Mouse (Mus musculus) heart, postnatal 36 days (tissue): ENCODE measurements at regions not wholly inside any gene's neighbourhood (a gene's known extent, or its start where the extent isn't known, plus 50 kb on each side); places are given as distances from the start of the nearest gene placed in this dataset.

Source experiments
- DNase-seq, 2 experiments: peaks; one replicate each; pipeline ENCODE4 v3.0.0; 2021 to 2022
- intact Hi-C: fragments of 180-260 bp; cut with DNase I; formaldehyde crosslinking; loops from one replicate; pipeline ENCODE4 v1.15.1; 2025

DNA sequence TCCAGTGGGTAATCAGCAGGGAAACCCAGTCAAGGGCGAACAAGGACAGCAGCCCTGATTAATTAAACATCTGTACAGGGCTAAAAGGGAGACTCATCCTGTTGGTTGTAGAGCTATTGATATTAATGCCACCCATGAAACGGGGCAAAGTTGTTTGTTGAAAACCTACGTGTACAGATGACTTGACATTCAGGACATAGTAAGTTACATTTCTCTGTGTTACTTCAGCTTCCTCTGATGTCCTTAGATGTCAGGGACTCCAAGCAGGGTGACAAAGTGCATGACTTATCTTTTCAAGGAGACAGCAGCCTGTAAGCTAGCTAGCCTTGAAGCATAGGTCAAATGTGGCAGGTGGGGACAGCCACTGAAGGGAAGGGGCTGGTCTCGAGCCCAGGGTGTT is 390.5 kb downstream of the Ccdc171 start:
- intact Hi-C loops = loop anchor here (10.0 kb wide), 1 partner anchor 121 kb away; no protein-coding TSS in a partner anchor
- no peak for DNase-seq

DNA sequence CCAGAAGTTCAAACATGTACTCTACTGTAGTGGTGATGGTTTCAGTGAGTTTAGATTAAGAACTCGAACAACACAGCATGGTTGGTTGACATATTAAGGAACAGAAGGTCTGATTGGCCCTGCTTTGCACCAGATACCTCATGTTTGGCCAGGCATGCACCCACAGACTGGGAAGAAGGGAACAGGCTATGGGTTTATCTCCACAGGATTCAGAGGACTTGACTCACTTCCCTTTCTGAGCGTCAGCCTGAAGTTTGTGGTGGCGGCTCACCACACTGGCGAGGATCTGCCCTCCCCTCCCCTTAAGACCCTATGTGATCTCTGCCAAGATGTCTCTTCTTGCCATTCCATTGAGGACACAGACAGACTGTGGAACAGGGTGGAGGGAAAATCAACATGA is 391.7 kb downstream of the Ccdc171 start:
- no peak for DNase-seq
- intact Hi-C loops = loop anchor here (10.0 kb wide), 1 partner anchor 122 kb away; no protein-coding TSS in a partner anchor

DNA sequence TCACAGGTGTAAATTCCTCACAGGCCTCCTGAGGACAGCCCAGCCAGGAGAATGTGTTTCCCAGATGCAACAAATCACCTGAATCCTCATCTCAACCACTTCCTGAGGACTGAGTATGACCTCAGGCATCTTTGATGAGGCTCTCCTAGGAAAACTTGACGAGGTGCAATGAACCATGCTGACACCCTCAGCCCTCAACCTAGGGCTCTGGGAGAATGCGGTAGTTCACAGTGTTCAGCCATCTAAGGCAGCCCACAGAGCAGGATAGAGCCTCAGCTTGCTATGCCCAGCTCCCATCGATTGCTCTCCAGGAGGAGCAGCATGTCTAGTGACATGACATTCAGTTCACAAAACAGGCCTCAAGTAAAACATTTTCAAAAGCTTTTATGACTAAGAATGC is 392.7 kb downstream of the Ccdc171 start:
- no peak for DNase-seq
- intact Hi-C loops = loop anchor here (10.0 kb wide), 1 partner anchor 123 kb away; no protein-coding TSS in a partner anchor

DNA sequence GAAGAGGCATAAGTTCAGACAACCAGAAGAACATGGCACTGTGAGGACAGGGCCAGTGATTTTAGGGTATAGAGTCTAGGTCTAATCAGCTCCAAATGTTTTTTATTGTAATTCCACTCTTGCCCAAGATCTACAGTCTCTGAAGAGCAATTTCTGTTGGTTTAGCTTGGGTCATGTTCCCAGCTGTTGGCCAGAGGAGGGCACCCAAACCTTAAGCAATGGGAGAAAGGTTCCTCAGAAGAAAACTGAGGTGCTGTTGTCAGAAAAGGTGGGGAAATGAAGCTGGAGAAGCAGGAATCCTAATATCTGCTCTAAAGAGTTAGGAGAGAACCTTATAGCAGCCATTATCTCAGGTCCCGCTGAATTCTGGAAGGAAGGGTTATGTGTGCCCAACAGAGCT is 393.7 kb downstream of the Ccdc171 start:
- intact Hi-C loops = loop anchor here (10.0 kb wide), 1 partner anchor 124 kb away; no protein-coding TSS in a partner anchor
- no peak for DNase-seq

DNA sequence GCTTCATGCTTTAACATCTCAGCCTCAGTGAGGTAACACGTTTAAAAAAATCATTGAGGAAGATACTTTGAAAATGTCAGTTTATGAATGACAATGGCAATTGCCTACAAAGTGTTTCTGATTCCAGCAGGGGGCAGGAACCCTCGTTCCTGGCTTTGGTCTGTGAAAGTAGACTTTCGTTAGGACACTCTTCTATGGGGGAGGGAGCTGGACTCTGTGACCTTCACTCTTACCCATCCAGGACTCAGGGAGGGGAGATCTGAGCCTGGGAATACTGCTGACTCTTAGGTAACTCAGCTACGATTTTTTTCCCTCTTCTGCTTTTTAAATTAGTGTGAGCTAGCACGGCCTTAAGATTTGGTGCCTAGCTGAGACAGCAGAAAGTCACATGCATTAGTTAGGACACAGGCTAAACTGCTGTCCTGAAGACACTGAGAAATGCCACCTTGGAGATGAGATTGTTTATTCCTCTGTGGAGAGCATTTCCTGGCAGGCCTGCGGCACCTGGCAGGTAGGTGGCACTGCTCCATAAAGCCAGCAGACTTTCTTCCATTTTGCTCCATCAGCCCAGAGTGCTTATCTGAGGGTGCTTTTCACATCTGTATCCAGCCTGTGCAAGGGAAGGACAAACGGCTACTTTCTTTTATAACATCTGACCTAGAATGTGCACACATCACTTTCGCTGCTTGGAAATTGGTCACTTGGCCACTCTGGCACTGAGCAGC is 399.9 kb downstream of the Ccdc171 start:
- intact Hi-C loops = no loop called here
- no peak for DNase-seq

DNA sequence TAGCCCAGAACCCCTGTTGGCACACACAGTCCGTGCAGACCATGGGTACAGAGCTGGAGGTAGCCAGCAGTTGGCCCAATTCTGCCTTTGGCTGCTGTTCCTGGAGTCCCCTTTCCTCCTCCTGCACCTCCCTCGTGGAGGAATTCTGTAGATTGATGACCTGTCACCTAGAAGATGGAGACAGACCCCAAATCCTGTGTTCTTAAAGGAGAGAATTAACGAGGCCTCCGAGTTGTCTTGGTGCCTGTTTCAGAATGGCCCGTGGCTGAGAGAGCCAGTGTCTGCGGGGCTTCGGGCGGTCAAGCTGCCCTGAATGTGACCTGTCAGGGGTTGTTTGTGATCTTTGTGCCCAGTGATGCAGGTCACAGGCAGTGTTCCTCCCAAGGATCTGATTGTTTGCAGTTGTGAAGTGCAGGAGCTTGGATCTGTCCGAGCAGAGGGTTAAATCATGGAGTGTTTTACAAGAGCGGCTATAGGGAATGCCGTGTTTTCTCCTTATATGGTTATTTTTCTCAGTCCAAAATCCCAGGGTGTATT is 400.9 kb downstream of the Ccdc171 start:
- intact Hi-C loops = no loop called here
- no peak for DNase-seq

DNA sequence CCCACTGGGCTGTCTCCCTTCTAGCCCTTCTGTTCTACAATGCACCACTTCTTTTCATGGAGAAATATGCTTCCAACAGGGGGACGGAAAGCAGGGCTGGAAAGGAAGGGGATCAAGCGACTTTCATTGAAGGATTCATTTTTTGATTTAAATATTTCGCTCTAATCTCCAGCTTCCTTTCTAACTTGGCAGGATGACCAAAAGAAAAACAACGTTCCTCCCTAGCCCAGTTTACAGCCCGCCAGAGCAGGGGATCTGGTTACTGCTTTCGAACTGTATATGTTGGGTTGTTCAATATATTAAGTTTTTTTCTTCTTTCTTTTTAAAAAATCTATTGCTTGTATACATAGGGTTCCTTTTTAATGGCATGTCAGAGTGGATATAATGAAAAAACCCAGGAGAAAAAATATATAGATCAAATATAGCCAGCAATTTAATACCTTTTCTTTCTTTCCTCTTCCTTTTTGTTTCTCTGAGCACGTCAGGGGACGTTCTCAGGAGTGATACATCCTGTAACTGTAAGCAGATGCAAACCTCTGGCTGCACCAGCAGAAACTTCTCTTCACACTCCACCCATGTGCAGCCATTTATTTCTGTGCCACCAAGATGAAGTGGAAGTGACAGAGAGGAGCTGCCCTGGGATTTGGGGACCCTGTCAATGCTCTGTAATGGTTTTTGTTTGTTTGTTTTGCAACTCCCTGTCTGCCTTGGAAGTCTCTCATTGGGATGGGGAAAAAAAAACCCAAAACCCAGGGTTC is 406.7 kb downstream of the Ccdc171 start:
- intact Hi-C loops = no loop called here

DNA sequence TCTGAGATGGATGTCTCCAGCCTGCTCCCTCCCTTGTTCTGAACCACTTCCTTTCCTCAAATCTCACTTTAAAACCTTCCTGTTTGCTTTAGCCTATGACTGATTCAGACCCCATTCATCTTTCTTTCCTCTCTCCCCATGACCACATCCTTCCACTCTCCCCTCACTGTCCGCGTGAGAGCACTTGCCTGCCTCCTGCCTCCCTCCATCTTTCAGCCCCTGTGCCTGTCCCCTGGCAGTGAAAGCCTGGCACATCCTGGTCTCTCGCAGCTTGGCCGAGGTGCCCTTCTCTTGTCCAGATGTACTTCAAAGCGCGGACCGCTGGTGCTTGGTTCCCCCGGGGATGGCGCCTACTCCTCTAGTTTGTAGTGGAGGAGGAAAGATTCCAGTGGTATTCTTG is 416.3 kb downstream of the Ccdc171 start:
- intact Hi-C loops = no loop called here
- no peak for DNase-seq

More for the DNA sequence above, 406.7 kb downstream of the Ccdc171 start:
- no peak for DNase-seq

DNA sequence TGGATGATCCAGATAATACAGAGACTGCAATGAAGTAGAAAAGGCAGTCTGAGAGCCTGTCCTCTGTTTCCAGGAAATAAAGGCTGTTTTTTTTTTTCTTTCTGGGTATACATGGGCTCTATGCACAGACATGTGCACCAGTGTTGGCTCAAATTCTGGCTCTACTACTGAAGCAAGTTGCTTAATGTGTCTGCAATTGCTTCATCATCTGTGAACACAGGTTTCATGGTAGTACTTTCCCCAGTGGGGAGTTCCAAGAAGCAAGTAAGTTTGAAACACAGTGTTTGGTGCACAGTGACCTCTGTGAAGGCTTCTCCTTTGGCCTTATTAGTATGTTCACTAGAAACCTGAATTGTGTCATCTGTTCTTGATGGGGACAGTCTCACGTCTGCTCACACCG is 424.3 kb downstream of the Ccdc171 start:
- intact Hi-C loops = no loop called here
- no peak for DNase-seq

DNA sequence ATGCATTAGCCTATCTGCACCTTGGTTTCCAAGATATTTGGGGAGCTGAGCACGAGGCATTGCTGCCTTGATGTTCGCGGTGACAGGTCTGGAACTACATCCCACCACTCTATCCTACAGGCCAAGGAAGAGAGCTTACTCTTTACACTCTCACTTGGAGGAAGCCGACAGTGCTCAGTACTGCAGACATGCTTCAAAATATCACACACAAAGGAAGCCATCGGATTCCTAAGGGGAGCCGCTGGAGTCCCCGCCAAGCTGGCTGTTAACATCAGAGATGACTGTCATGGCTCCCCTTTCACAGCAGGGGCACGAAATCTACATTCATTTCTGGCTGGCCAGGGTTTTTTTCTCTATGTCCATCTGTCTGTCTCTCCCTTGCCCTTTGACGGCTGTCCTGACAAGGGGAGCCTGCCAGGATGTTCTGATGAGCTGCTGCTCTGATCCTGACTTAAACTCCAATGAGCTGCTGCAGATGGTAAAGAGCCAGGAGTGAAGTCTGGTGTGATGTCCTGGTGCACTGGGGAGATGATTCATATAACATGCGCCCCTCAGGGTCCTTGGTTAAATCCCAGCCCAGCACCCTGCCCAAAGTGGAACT is 425.6 kb downstream of the Ccdc171 start:
- DNase-seq = no peak
- intact Hi-C loops = no loop called here

DNA sequence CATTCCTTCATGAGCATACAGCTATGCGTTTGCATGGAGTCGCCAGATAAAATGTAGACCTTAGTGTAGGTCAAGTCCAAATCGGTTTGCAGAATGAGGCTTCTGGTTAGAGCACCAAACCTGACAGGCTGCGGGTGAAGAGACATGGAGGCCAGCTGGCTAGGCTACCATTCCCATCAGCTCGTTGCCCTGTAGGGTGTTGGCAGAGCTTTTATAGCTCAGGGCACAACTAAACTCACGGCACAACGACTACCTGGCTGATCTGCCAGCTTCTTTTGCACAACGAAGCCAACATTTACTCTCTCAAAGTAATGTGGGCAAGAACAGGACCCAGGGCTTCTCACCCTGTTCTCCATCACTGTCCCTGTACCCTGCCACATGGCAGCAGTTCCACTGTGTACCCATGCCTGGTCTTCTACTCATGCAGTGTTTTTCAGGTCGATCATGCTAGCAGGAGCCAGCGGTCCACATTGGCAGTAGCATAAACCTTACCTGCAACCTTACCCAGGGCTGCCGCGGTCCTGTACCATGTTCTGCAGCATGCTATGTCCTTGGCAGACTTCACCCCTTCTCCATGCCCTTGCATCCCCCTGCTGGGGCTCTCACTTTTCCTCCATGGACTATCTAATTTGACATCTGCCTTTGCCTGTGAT is 431.0 kb downstream of the Ccdc171 start:
- DNase-seq = no peak
- intact Hi-C loops = no loop called here

DNA sequence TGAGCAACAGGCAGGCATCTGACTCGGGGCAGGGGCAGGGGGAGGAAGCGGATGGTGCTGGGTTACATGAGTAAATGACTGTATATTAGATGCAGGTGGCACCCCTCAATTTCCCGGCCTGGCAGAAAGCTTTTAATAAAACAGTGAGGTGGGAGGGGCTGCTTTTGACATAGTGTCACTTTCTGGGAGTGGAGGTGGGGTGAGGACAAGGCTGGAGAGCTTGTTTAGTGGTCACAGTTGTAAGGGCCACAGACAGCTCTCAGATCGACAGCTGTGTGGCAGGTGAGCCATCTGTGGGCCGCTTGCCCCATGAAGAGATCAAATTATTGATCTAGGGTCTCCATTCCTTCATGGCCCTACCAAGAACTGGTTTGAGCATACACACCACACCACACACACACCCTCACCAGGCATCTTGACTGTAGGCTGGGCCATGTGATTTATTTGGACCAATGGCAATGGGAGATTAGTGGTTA is 431.9 kb downstream of the Ccdc171 start:
- intact Hi-C loops = no loop called here
- no peak for DNase-seq

DNA sequence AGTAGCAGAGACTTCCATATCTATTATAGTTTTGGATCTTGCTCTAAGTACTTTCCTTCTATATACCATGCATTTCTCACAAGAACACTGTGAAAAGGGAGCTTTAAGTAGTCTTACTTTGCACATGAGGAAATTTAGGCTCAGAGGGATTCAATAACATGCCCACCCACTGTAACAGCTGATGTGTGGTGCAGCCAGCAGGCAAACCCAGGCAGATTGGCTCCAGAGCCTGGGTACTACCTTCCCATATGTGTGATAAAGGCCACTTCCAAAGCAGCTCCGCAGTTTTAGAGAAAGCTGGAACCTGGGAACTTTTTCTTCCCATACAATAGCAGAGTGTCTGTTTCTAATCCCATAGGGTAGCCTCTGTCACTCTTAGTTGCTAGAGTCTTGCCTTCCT is 441.6 kb downstream of the Ccdc171 start:
- DNase-seq = no peak
- intact Hi-C loops = no loop called here

DNA sequence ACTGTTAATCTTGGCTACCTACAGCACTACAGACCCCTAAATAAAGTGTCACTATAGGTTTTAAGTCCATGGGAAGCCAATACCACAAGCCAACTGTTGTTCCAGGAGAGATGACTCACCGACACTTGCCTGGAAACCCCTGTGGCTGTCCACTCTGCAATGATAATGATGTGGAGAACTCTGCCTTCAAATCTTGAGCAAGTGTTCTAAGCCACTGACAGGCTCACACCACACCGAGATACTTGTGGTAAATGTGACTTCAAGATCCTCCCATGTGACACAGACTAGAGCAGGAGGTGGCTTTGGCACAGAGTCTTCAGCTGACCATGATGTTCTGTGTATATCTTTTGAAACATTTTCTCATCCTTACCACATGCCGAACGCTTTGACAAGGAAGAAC is 447.8 kb downstream of the Ccdc171 start:
- intact Hi-C loops = no loop called here
- DNase-seq = no peak

DNA sequence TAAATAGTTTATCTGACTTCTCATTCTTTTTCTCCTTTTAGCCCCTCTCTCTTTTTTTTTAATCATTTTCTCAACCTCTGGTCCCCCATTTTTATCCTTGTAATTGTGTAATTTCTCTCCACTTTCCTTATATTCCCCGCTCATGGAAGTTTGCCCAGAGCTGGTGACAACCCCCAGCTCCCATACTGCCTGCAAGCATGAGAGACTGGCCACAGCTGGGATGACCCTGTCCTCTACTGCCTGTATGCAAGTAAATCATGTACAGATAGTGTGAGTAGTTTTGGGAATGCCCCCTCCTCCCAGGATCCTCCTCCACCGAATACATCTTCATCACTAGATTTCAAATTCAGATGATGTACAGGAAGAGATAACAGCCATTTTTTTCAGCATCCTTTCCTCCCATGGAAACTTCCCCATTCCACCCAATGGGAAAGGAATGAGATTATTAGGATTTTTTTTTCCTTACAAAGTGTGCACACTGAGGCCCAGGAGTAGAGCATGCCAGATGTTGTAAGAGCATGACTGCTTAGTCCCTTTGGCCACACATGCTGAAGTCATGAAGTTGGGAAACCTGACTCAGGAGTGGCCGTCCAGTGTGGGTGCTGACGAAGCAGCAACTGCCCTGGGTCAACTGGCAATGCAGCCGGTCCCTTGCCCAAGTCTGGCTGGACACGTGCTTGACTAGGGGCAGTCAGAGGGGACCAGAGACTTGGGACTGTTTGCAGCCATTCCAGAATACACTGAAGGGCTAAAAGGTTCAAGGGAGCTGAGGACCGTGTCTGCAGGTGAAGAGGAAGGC is 449.1 kb downstream of the Ccdc171 start:
- intact Hi-C loops = no loop called here
- no peak for DNase-seq

DNA sequence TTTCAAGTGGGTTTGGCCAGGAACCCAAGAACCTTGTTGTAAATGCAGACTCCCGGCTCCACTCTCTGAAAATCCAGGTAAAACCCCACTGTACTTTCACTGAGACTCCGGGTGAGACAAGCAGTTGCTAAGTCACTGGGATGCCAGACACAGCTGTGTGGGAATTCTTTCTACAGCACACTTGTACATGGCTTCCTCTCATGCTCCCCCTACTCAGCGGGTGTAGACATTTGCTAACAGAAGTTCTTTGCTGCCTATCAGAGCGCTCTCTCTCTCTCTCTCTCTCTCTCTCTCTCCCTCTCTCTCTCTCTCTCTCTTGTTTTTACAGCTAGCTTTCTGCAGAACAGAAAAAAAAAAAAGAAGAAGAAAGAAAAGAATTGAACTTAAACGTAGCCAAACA is 450.2 kb downstream of the Ccdc171 start:
- intact Hi-C loops = no loop called here

DNA sequence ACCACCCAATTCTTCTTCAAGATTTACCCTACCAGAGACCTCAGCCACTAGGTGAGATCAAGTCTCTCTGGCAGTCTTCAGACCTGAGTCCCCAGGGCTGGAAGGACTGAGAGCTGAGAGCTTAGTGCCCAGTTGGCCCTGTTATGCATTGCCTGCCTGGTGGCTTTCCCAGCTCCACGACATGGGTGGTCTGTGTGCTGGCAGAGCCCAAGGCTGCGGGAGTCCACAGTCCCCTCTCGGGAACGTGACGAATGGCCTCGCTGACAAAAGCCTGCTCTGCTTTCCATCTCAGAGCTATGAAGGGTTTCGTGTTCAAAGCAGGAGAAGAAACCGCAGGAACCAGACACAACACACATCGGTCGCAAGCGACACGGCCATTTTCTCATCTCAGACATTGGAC is 450.7 kb downstream of the Ccdc171 start:
- intact Hi-C loops = no loop called here
- DNase-seq = no peak

More for the DNA sequence above, 450.2 kb downstream of the Ccdc171 start:
- no peak for DNase-seq

DNA sequence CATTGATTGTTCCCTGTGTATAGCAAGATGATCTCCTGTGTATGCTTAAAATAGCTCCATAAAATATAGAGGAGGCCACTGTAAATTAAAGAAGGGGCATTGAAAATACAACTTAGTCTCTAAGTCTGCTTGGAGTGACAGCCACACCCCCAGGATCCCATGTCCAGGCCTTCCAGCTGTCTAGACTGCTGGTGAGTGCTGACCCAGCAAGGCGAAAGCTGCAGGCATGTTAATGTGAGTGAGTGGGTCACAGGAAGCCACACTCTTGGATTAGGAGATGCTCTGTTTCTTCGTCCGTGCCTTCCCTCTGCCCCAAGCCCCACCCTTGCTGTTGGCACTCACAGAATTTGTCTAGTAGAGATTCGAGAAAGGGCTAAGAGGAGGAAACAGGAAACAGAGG is 453.7 kb downstream of the Ccdc171 start:
- intact Hi-C loops = no loop called here
- no peak for DNase-seq

DNA sequence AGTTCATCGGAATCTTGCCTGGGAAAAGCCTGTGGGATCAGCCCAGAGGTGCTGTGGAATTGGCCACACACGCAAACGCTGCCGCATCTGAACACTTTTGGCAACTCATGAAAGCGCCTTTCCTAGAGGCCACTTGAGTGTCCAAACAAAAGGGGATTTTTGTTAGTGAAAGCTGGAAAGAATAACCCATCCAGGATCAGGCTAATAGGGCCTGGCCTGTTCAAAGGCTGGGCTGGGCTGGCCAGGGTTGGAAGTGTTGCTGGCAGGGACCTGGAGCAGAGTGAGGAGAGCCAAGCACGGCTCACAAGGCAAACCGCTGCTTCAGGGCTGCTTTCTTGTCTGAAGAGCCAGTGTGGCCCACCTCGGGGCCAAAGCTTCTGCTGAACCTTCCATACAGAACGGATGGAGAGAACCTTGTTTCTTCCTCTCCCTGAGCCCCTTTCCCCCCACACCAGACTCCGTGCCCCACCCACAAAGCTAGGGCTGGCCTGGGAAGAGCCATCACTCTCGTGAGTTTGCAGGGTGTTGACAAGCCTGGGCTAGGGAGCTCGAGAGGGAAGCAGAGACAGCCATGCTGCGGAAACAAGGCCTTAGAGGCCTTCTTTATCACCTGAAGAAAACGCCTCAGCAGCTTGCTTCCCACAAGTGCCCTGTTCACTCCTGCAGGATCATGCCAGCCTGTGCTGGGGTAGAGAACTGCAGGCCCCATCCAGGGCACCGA is 459.5 kb downstream of the Ccdc171 start:
- intact Hi-C loops = no loop called here

More for the DNA sequence above, 459.5 kb downstream of the Ccdc171 start:
- peak; percentile 31 to 38 for DNase-seq
